Mouse (Mus musculus): ENCODE measurements around the gene Bloc1s6. TPM values are rescaled to one million over a fixed set of nuclear protein-coding genes. Genes with fewer than 3 reads are reported as not detected.
A peak's percentile ranks its signal among the peaks of the same experiment; 100 is the strongest.

The Bloc1s6 gene
- total and polyA plus RNA-seq, 3 experiments: 24.8 to 42.4 (median 35.7) TPM

DNA sequence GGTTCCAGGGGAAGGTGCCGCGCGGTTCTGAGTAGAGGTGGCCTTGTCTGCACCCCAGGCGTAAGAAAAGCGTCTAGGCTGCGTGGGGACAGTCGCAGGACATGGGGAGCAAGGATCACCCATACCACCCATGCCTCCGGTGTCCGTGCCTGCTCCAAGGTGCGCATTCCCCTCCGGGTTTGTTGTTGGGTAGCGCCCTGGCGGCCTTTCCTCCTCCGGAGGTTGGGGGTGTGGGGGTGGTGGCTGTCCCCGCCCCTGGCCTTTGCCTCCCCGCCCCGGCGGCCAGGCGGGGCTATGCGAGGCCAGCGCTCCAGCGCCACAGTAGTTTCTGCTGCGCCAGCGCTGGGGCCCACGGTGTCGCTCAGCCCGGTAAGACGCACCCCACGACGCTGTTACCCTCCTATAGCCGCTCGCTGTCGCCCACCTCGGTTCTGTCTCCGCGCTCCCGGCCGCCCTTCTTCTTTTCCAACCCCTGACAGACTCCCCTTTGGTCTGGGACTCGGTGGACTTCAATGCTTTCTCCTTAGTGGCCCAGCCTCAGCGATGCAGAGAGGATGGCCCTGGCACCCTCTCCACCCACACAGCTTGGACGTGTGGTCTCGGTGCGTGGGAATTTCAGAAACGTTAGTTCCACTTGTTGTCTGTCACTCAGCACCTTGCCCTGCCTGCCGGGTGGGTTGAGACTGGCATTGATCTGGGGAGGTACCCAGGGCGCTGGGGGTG lies 26.9 kb downstream of the Bloc1s6 start, which contains the start of gene Sqor:
Gene Sqor, plus strand, starts transcription at position 167 of the 723 bp plus-strand sequence.
- peak; percentile 93 for DNase-seq

DNA sequence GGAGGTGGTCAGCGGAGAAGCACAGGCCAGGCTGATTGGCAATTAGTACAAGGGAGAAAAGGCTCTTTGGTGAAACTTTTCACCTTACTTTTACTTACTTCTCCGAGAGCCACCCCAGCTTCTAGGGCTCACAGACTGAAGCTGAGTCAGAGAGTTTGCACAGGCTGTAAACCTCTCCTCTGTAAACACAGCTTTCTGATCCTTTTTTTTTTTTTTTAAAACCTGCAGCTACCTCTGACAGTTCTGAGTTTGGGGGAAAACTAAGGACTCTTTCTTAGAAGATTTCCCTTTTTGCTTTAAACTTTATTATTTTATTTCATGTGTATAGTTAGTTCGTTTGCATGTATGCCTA lies 27.5 kb downstream of the Bloc1s6 start:
- DNase-seq: no peak

DNA sequence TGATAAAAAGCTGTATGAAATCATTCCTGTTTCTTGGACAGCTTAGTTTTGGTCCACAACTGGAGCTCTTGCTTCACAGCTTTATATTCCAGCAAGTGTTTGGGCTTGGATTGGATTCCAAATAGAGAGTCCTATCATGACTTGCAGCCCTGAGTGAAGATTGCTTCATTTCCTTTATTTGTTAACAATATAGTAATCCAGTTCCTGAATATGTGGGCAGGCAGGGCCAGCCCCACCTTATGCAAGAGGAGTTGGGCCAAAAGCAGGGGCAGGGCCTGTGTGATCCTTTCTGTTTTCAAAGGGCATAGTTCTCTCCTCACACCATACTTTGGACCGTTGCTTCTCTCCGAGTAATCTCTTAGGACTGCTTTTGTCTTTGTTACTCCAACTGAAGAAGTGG lies 32.7 kb downstream of the Bloc1s6 start:
- DNase-seq: peak; percentile 33

DNA sequence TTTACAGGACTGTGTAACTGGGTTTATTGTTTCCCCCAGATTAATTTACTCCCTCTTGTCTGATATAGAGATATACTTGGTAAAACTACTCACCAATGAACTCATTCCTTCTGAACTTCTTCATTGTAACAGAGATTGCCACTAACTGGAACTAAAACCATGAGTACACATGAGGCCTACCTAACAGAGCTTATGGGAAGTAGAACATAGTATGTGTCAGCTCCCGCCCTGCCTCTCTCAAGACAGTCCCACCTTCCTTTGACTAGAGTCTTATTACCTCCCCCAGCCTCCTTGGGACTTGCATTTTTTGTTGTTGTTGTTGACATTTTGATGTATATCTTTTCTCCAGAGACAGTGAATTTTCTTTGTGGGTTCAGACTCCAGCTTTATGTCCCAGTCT lies 34.6 kb downstream of the Bloc1s6 start:
- no peak for DNase-seq

DNA sequence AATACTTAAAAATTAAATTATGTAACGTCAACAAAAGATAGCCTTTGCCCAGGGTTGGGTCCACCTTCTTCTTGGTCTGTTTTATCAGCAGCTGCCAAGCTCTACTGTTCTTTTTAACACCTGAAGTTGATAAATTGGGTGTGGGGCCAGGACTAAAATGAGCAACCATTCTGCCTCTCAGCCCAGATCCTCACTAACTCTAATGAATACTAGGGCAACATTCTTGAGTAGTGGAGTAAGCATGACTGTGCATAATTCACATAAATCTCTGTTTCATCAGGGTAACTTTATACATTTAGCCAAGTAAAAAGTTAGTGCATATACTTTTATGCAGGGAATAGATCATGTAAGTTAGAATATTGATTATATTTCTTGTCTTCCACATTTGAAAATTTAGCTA lies 37.2 kb downstream of the Bloc1s6 start:
- no peak for DNase-seq

DNA sequence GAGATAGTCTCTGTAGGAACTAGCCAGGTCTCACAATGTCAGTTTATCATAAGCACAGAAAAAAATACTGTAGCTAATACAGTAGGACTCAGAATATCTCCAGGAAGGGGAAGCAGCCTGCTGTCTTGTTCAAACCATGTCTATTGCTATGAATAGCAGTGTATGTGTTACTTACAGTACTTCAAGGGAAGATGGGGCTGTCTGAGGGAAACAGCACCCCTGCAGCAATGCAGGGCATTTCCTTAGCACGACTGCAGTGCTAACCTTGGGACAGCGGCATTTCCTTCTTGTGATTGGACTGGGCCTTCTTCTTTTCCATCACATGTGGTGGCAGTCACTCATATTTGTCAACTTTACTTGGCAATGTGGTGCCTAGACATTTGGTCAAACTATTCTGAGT lies 38.5 kb downstream of the Bloc1s6 start:
- no peak for DNase-seq

DNA sequence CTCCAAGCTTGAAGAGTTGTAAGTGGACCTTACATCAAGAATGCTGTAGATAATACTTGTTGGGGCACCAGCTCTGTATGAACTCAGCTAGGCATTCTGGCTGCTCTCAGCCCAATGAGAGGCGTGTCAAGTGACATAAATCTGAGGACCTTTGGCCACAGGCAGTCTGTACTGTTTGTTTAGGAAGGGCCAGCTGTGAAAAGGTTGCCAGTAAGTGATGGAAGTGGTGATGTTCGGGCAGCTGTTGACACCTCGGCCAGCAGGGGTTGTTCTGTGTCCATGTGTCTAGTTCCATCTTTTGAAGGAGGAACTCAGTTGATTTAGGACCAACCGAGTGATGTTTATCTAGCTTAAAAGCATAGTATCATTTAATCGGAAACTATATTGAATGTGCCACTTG lies 41.7 kb downstream of the Bloc1s6 start:
- no peak for DNase-seq

DNA sequence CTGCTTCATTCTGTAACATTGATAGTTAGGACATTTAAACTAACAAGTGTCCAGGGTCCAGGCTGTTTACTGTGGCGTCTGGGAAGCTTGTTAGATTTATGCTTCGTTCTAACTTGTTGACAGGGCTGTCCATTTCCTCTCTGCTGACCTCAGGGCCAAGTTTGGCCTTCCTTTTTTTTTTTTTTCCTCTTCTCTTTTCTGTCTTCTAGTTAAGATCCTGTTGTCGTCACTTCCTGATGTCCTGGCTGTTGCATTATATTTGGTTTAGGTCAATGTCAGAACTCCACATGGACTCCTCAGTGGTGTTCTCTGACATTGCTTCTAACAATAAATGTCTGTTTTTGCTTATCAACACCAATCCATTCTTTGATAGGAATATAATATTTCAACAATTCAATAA lies 42.1 kb downstream of the Bloc1s6 start:
- DNase-seq: no peak

DNA sequence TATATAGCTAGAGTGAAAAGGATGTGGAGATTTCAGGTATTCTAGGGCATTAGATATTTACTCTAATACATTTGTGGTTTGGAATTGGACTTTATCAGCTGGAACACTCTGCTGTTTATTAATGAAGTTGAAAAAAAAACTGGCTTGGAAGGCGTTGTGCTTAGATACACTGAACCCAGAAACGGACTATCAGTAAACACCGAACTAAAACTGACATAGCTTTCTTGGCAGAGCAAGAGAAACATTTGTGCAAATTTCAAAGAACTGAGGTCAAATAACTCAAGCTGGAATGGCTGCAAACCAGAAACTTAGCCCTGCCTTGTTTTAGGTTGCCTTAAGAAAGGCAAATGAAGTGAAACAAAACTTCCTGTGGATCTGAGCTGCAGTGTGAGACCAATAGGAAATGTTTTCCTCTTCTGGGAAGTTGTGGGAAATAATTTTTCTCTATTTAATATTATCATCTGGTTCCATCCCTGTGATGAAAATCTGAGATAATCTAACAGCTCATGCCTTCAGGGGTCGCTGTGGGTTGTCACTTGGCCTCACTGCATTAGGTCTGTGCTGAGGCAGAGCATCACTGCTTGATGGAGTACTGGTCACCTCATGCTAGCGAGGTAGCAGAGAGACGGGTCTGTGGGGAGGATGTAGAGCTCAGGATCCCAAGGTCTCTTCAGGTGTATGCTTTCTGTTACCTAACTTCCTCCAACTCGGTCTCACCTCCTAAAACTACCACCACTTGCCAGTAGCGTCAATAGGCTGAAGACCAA lies 43.5 kb downstream of the Bloc1s6 start:
- no peak for DNase-seq

DNA sequence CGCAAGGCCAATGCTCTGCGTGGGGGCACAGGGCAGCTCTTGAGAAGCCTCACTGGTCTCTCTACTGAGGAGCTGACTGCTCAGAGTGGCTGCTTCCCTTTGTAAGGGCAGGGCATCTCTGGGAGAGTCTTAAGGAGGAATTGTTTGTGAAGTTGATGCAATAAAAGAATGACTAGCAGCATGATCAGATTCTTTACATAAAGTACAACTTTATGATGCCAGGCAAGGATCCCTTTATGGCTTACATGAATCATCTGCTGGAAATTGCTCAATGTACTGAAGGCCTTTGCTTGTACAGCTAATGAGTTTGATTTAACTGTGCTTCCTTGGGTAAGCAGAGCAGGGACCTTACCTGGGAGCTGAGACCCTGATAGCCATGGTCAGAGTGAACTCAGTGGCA lies 45.4 kb downstream of the Bloc1s6 start:
- DNase-seq: no peak

DNA sequence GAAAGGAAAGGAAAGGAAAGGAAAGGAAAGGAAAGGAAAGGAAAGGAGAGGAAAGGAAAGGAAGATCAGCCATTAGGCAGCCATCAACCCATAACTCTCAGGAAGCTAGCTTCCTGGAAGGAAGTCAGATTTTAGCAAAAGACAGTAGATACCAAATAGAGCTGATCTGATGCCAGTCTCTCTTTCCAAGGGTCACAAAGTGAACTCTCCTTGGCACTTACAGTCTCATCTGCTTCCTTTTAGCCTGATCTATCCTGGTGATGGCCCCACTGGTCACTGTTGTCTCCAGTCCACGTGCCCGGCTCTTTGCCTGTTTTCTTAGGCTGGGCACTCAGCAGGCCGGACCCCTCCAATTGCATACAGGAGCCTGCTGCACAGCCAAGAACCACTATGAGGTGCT lies 46.4 kb downstream of the Bloc1s6 start:
- DNase-seq: no peak

DNA sequence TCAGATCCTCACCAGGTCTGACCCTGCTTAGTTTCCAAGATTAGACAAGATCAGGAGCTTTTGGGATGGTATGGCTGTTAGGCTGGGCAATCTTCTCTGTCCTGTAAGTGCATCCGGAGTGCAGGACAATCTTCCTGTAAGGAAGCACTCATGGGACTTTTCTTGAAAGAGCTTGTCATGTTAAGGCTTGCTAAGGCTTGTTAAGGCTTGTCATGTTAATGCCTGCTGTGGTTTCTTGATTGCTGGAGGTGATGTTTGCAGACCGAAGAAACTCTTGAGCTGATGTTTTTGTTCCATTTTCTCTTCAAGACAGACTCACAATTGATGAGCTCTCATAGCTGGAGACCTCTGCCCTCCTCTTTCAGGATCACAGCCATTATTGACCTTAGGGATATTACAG lies 47.9 kb downstream of the Bloc1s6 start:
- no peak for DNase-seq

DNA sequence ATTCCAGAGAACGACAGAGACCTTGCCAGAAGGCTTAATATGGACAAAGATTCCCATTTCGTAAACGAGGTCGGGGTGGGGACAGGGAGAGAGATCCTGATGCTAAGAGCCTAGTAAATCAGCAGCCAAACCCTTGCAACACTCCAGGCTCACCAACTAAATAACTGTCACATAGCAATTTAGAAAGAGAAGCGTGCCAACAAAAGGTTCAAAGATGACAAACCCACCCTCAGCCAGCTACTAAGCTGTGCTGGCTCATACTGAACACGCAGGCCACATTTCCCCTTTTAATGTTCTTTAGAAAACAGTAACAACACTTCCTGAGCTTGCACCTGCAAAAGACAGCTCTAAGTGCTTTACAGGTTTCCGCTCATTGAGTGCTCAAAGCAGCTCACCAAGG lies 51.0 kb downstream of the Bloc1s6 start:
- DNase-seq: peak; percentile 19

DNA sequence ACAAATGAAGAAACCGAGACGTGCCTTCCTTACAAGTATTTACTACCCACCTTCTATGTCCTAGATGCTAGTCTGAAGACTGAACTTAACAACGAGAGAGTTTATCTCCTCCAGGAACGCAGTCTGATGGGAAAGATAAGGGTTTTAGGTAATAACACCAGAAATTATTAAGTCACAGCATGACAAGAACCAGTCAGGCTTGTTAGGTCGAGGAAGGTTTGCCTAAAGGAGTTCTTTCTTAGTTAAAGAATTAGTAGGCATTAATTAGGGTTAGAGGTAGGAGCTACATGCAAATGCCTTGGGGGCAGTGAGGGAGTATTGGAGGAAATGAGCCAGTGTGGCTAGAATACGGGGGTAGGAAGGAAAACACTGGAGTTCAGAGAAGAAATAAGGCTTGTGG lies 51.4 kb downstream of the Bloc1s6 start:
- DNase-seq: no peak

Other genes starting within 250 kb of the Bloc1s6 start
- 1 to 10 TPM; 4.4 to 6.6 TPM for gene Gatm, start 127.2 kb upstream of the Bloc1s6 start, total RNA-seq (2021)
- 2.3 and 3.3 TPM in 2 replicates for gene Gatm, start 127.2 kb upstream of the Bloc1s6 start, polyA plus RNA-seq (2012; rRNA removed)
- 1 to 10 TPM; 1.4 to 2.5 TPM for gene AA467197, start 101.5 kb upstream of the Bloc1s6 start, total RNA-seq (2021)
- gene AA467197, start 101.5 kb upstream of the Bloc1s6 start, polyA plus RNA-seq (2012; rRNA removed): not detected in 2 replicates
- 10 to 100 TPM; 27.3 to 30.7 TPM for gene Slc30a4, start 35.8 kb upstream of the Bloc1s6 start, total RNA-seq (2021)
- gene Slc30a4, start 35.8 kb upstream of the Bloc1s6 start, polyA plus RNA-seq (2012; rRNA removed): 3.8 and 5.0 TPM in 2 replicates
- gene Sqor, start 26.7 kb downstream of the Bloc1s6 start, total RNA-seq (2021): 10 to 100 TPM; 80.0 to 89.7 TPM
- 48.4 and 55.7 TPM in 2 replicates for gene Sqor, start 26.7 kb downstream of the Bloc1s6 start, polyA plus RNA-seq (2012; rRNA removed)

All from adrenal gland, adult 2 months (tissue).